Mouse (Mus musculus) telencephalon, adult 2 months (tissue): Measurements from ENCODE around the gene Cenpp.
"Not testable (repeated sequence)": the region's sequence is repeated elsewhere in the genome, so short reads cannot be mapped to it uniquely, and the experiment has no call there.

Experiments used
- DNase-seq: peaks from one replicate; pipeline ENCODE4 v3.0.0-alpha.2; 2011; ENCODE audit warnings: low read depth, low spot score

Gene Cenpp

GRCm38 (mm10) chr13:49607714-49608113, 44.9 kb downstream of the Cenpp start, which contains the start of gene Ogn:
Gene Ogn, plus strand, starts transcription at chr13:49608046.
- no peak for DNase-seq

GRCm38 (mm10) chr13:49603603-49604002, 49.0 kb downstream of the Cenpp start:
- DNase-seq = no peak

GRCm38 (mm10) chr13:49602541-49602940, 50.0 kb downstream of the Cenpp start:
- not testable (repeated sequence) for DNase-seq

- DNase-seq = peak; percentile 2
These were observed 66.5 kb downstream of the Cenpp start for GRCm38 (mm10) chr13:49586062-49586461.

GRCm38 (mm10) chr13:49584307-49585005, 68.1 kb downstream of the Cenpp start:
- DNase-seq = no peak

- no peak for DNase-seq
These were observed 68.7 kb downstream of the Cenpp start for GRCm38 (mm10) chr13:49583859-49584258.

- DNase-seq = no peak
These were observed 70.7 kb downstream of the Cenpp start, which contains the start of gene Omd for GRCm38 (mm10) chr13:49581541-49582530. Gene Omd, plus strand, starts transcription at chr13:49582462.

DNA sequence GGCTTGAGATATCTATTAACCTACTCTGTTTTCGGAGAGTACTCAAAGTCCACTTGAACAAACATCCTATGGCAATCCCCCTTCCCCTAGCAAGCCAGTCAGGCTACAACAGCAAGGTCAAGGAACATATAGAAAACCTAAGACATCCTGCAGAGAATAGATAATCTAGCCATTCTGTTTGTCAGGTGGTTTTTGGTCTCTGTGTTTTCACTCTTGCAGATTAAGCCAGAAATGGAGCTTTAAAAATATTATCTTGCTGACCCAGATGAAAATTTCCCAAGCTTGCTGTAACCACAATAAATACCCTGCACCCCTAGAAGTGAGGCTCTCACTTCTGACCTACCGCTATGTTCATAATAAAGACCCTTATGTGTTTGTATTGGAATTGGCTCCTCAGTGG, 81.2 kb downstream of the Cenpp start:
- no peak for DNase-seq

DNA sequence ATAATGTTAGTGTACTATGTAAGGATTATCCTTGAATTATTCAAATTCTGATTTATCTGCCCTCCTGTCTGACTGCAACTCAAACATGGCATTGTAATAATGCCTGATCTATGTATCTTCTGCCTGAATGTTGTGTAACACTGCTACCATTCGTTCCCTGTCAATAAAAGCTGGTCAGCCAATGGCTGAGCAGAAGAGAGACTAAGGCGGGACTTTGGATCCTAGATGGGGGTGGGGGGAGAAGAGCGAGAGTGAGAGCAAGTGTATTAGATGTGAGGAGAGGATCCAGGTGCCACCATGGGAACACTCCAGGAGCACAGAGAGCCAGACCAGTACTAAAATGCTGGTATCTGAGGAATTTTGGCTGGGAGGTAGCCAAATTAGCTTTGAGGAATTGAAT, 82.2 kb downstream of the Cenpp start:
- no peak for DNase-seq

DNA sequence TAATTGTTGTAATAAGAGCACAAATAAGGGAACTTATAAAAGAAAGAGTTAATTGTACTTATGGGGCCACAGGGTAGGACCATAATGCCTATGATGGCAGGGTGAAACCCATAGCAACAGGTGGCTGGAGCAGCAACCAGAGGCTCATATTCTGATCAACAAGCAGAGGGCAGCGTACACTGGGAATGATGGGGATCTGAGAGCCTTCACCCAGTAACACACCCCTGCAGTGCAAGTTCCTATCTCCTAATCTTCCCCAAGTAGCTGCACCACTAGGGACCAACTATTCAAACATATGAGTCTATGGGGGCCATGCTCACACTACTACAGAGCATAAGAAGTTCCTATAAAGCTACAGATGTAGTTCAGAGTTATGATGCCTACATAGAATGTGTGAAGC, 88.2 kb downstream of the Cenpp start:
- no peak for DNase-seq

DNA sequence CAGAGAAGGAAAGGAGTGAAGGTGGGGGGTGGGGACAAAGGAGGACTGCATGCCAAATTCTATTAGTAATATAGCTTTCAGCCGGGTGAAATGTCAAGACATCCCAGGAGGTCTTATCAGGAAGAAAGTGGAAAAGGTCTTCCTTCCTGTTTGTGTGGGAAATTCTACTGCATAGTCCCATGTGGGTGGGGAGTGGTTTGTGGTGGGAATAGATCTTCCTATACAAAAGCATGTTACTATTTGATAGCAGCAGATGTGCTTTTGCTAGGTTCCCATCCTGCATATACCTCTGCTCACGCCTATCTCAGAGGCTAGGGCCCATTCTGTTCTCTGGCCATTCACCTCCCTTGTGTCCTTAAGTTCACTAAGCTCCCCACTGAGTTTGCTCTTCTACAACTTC, 91.7 kb downstream of the Cenpp start:
- DNase-seq = no peak

- no peak for DNase-seq
These were observed 93.4 kb downstream of the Cenpp start for GRCm38 (mm10) chr13:49559185-49559584.

DNA sequence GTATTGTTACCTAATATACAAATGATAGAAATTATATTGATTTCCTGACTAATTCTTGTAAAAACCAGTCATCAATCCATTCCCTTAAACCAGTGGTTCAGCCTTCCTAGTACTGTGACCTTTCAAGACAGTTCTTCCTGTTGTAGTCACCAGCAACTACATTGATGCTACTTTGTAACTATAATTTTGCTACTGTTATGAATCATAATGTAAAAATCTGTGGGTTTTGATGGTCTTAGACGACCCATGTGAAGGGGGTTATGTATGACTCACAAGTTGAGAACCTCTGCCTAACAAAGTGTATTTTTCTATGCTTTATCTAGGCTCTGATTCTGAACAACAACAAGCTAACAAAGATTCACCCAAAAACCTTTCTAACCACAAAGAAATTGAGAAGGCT, 95.7 kb downstream of the Cenpp start:
- DNase-seq = no peak

- DNase-seq = peak; percentile 3
These were observed 96.4 kb downstream of the Cenpp start for GRCm38 (mm10) chr13:49556203-49556602.

DNA sequence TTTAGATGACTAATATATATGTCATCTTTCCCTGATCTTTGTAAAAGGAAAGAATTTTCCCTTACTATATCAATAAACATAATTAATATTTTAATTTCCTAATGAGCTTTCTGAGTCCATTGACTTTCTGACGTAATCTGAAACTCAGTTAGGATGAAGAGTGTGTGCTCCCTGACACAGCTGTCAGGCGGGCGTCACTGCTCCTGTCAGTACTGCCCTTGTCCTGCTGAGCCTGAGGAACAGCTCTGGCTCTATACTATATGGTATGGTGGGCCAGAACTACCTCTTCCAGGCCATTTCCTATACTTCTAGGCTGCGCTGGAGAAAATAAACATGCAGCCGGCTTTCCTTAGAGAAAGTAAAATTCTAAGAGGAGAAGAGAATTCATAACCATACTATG, 98.1 kb downstream of the Cenpp start:
- DNase-seq = no peak

- DNase-seq = no peak
These were observed 103.0 kb downstream of the Cenpp start for GRCm38 (mm10) chr13:49549616-49550015.

- no peak for DNase-seq
These were observed 104.9 kb downstream of the Cenpp start for GRCm38 (mm10) chr13:49547563-49548150.

DNA sequence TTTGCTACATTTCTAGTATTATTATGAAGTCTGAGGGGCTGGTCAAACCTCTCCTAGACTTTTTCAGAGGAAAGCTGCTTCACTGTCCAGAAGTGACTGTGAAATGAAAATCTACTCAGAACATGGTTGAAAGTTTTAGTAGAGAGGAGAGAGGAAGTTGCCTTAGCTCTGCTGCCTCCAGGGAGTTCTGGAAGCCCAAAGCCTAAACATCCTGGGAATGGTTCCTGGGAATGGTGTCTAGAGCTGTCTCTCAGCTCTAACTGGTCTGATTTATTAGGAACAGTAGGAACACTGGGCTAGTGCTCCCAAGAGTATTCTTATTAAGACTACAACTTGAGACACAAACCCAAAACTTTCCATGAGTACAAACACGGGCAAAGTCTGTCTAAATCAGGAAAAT, 106.1 kb downstream of the Cenpp start:
- DNase-seq = no peak

DNA sequence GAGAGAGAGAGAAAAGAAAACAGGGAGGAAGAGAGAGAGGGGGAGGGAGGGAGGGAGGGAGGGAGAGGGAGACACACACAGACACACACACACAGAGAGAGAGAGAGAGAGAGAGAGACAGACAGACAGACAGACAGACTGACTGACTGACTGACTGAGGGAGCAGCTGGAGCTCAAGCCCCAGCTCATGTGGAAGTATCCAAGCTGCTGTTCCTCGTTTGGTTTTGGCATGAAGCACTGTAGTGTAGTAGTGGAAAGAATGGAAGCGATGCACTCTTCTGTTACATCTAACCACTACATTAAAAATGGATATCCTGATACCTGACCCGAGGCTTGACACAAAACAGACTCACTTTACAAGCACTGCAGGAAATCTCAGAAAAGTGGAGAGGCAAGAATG, 106.9 kb downstream of the Cenpp start:
- no peak for DNase-seq

GRCm38 (mm10) chr13:49544279-49544678, 108.3 kb downstream of the Cenpp start, which contains the start of gene Aspn:
Gene Aspn, plus strand, starts transcription at chr13:49544443.
- DNase-seq = no peak

- no peak for DNase-seq
These were observed 113.9 kb downstream of the Cenpp start for GRCm38 (mm10) chr13:49538693-49539092.

DNA sequence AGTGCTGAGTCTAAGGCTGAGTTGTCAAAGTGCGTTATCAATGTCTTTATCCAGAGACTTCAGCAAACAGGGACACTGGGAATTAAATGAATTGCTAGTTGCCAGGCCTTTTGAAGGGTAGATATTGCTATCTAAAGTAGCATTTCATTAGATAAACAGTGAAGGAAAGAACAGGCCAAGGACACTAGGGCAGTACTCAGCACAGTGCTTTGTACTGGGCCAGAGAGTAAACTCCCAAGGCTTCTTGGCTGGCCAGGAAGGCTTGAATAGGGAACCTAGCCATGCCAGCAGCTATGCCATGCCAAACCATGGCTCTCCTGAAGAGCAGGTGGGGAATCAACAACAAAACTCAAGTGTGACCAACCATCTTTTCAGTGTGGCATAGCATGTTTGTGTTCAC, 115.6 kb downstream of the Cenpp start:
- no peak for DNase-seq
